Mouse (Mus musculus) bone marrow macrophage, adult 2 months (primary cell): ENCODE data around the gene Cry2.

Experiments used
- CTCF ChIP-seq: IDR thresholded peaks from 2 replicates; pipeline ENCODE4 v1.5.1; 2012; ENCODE audit warnings: low read depth, mild to moderate bottlenecking, low read length, moderate library complexity
- POLR2A ChIP-seq: IDR thresholded peaks from 2 replicates; pipeline ENCODE4 v1.6.1; 2012; ENCODE audit warnings: mild to moderate bottlenecking, low read depth, low read length, borderline replicate concordance

DNA sequence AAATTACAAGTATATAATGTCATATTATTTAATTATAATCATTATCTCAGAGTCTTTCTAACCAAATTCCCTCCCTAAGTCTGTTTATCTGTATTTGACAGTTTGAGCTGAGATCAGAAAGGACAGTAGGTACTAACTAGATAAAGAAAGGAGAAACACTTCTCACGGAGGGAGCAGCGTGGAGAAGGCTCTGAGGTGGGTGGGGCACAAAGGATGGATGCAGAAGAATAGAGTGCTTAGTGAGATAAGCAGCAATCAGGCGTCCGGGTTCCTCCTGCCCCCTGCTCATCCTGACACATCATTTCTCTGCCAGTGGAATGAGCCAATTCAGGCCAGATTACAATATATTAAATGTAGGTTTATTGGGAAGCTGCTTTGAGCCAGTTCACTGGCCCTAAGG lies 10.5 kb upstream of the Cry2 start:
- no peak for TF ChIP-seq POLR2A
- TF ChIP-seq CTCF, result no peak
